Mouse (Mus musculus) lung, postnatal 4 days (tissue): ENCODE data around the gene Klhl8.
"Not testable (repeated sequence)": the region's sequence is repeated elsewhere in the genome, so short reads cannot be mapped to it uniquely, and the experiment has no call there.

ENCODE experiments used
- DNase-seq, 2 experiments: peaks; one replicate each; pipeline ENCODE4 v3.0.0; 2021

Klhl8 gene

DNA sequence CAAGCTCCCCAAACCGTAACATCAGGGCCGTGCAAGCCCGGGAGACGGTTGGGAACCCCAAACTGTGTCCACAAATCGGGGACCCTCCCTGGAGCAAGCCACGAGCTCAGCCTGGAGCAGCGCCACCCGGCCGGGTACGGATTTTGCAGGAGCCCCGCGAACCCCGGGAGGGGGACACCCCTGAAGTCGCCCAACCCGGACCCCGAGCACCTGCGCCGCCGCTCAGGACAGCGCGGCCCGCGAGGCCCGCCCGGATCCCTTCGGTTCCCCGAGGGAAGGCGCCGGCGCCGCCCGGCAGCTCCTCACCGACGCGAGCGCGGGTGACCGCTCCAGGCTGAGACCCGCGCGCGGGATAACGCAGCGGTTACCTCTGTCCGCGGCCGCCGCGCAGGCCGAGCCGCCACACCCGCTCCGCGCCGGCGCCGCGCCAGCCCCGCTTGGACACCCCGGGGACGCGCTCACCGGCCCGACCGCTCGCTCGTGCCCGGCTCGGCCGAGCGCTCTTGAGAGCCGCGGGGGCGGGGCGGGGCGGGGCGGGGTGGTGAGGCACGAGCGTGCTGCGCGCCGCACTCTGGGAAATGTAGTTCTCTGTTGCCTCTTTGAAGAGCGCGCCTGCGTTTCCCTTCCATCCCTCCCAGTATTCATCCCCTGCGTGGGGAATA, at the start of gene Klhl8:
Gene Klhl8, minus strand, starts transcription at position 512 of the 662 bp plus-strand sequence.
- peak; percentile 87 to 94 for DNase-seq

- DNase-seq = no peak
Measured at GRCm38 (mm10) chr5:103954638-103955037, 43.6 kb upstream of the Klhl8 start.

GRCm38 (mm10) chr5:103953135-103954083, 42.4 kb upstream of the Klhl8 start:
- DNase-seq = no peak

GRCm38 (mm10) chr5:103950138-103950537, 39.1 kb upstream of the Klhl8 start:
- not testable (repeated sequence) for DNase-seq

- DNase-seq = no peak
Measured at GRCm38 (mm10) chr5:103943183-103943582, 32.1 kb upstream of the Klhl8 start.

GRCm38 (mm10) chr5:103939856-103940255, 28.8 kb upstream of the Klhl8 start:
- DNase-seq = no peak

DNA sequence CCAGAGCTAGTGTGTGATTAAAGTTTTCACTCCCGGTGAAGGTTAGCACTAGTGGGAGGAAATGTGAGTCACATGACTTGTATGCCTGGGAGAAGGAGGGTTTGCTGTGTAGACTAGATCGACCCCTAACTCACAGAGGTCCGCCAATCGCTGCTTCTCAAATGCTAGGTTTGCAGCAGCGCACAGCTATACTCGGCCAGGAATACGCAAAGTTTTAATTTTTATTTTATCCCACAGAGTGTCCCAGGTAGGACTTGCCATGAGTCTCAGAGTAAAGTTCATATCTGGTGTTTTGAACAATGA, 28.2 kb upstream of the Klhl8 start:
- DNase-seq = no peak

DNA sequence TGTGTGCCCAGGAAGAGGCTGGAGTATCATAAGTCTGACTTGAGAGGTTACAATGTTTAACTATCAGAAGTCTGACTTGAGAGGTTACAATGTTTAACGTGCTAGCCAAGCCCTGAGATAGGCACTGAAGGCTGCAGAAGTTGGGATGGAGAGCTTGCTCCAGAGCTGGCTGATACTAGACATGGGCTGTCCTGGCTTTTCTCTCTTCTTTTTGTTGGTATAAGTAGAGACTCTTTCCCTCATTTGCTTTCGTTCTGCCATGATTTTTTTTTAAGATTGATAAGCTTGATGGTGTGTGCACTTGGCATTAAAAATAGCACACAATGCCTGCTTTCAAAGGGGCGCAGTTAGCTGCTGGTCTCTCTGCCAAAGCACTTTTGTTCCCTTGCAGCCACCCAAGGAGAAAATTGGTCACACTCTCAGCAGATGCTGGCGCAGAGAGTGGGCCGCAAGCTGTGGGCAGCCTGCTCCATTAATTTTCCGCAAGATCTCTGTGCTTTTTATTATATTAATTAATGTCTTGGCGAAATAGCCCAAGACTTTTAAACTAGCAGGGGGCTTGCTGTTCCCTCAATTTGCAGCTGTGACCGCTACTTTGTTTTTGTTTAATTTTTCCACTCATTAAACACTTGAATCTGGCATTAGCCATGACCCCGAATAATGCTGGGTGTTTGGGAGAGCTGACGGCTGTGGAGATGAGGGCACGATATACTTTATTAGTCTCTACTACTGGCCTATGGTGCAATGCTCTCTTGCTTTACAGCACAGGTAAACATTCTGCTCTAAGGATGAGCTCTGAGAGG, 27.7 kb upstream of the Klhl8 start:
- no peak for DNase-seq

- DNase-seq = peak in 1 of 2 experiments; percentile 44
Measured at GRCm38 (mm10) chr5:103936906-103937589, 26.0 kb upstream of the Klhl8 start.

DNA sequence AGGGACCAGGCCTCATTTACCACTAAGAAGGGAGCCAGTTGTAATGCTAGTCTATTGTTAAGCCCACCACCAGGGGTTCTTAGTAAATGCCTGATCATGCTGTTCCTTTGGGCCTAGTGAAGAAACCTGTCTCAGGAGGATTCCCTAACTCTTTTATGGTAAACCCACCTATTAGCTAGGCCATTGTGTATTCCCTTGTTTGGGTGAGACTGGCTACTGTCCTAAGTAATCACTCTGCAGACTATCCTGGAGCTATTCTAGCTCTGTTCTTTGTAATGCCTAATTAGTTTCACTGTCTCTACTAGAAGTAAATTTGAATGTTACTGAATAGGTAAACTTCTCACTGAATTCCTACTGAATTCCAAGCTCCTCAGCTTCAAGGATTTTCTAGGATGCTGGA, 20.9 kb upstream of the Klhl8 start:
- DNase-seq = not testable (repeated sequence)

- no peak for DNase-seq
Measured at GRCm38 (mm10) chr5:103930511-103930910, 19.5 kb upstream of the Klhl8 start.

DNA sequence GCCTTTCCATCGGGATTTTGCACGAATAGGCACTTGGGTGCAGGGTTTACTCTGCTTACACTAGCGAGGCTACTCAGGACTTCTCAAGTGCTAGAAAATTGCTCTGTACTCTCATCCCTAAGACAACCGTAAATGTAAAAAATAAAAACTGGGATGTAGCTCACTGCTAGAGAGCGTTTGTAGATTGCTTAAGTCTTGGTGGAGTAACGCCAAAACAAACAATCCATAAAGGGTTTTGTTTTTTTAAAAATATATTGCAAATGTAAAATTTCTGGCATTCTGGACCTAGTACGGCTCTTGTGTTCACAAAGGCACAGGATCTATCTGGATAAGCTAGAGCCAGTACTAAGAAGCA, 17.1 kb upstream of the Klhl8 start:
- no peak for DNase-seq

DNA sequence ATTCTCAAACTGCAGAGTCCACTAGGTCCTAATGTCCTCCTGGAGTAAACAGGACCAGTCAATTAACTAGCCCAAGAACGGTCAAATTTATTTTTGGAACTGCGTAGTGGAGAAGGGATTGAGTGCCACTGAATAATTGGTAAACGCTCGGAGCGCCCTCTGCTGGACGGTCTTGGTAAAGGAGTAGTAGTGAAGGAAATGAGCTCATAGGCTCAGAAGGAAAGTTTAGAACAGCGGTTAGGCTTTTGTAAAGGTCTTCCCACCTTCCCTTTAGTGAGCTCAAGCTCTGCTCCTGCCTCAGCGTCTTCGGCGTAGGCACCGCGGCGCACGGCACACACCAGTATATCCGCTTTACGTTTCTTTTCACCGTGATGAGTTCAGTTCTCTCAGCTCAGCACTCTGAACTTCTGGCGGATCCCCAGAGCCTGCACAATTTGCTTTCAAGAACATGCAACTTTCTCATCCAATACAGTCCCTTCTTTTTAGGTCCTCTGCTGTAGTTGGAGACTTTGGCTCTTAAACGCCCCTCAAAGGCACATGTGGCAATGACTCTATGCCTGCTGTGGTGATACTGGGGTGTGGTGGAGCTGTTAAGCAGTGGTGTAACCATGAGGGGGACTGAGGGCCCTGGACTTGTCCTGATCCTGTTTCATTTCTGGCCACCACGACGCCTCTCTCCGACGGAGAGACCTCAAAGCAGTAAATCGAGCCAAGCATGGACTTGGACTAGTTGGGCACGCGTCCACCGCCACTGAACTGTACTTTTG, 16.6 kb upstream of the Klhl8 start:
- peak; percentile 85 to 91 for DNase-seq

GRCm38 (mm10) chr5:103926398-103926797, 15.3 kb upstream of the Klhl8 start:
- no peak for DNase-seq

GRCm38 (mm10) chr5:103923755-103924154, 12.7 kb upstream of the Klhl8 start:
- DNase-seq = no peak

DNA sequence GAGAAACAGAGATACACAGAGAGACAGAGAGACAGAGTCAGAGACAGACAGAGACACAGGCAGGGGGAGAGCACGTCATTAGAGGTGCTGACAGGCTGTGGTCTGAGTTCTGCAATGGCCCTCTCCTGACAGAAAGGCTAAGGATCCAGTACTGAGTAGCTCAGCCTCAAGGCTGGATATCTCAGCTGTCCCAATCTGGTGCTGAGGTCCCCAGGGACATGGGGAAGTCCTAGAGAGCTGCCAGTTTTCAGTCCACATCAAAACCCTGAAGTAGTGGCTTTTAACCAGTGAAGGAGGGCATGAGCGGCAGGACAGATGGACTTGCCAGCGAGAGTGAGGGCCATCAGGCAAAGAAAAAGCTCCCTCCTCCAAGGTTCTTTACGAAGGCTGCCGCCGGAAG, 12.0 kb upstream of the Klhl8 start:
- no peak for DNase-seq

GRCm38 (mm10) chr5:103922436-103922835, 11.4 kb upstream of the Klhl8 start:
- no peak for DNase-seq

DNA sequence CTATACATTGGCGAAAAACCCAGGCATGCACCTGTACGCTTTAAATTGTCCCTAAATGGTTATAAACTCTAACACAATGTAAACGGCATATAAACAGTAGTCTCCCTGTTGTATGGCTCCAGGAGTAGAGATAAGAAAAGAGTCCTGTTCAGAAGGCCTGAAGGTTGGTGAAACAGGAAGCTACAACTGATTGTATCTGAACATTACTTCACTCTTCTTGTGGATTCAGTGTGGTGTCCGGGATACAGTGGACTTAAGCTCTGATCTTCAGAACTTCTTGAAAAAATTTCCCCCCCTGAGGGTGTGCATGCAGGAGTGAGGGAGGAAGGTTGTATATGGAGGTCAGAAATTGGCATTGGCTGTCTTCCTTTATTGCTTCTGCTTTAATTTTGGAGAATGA, 8.4 kb upstream of the Klhl8 start:
- DNase-seq = no peak

DNA sequence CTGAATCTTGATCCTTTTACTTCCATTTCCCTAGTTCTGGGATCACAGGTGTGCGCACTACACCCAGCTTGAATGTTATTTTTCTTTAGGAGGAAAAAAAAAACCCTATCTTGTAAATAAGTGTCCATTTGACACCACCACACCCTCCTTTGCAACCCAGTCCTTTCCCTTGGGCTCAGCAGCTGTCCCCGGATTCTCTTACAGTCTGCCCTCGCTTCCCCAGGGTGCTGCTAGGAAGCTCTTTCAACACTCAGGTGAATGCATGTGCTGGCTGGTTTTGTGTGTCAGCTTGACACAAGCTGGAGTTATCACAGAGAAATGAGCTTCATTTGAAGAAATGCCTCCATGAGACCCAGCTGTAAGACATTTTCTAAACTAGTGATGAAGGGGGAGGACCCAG, 7.2 kb upstream of the Klhl8 start:
- DNase-seq = no peak

DNA sequence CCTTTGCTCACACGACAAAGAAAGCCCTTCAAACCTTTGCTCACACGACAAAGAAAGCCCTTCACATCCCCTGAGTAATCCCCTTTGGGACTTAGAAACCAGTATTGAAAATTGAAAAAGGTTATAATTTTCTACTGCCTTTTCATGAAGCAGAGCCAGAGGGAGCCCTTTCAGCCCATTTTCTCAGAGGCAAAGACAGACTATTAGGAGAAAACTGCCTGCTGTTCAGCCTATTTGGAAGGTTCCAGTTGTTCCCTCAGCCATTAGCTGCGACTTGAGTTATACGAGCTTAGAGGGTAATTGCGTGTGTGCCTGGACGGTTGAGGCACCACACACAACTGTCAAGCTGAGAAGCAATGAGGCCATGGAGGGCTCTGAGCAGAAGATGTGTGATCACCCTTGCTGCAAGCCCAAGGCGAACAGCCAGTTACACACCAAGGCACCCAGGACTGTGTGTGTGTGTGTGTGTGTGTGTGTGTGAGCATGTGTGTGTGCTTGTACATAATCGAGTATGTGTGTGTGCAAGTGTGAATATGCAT, 6.4 kb upstream of the Klhl8 start:
- no peak for DNase-seq

GRCm38 (mm10) chr5:103916595-103917356, 5.7 kb upstream of the Klhl8 start:
- DNase-seq = no peak
